Mouse (Mus musculus) testis, adult 10 weeks (tissue): Measurements from ENCODE around the gene Olfr350. TPM values are rescaled to one million over a fixed set of nuclear protein-coding genes. Genes with fewer than 3 reads are reported as not detected.

Experiments used
- polyA plus RNA-seq: library from polyadenylated mRNA; stranded (reverse); fragments of 350-450 nt; fragmentation: Illumina TruSeq; extraction: RNeasy Lipid Tissue Mini Kit (QIAGEN cat#74804); gene quantifications from one replicate; pipeline ENCODE4 v1.2.3, GENCODE M21; 2014; ENCODE audit warnings: low read depth, low replicate concordance

Gene Olfr350
- not detected for polyA plus RNA-seq

GRCm38 (mm10) chr2:36846010-36846409 is at the start of gene Olfr350:
TSS of gene Olfr350 (plus strand) at chr2:36846310.

GRCm38 (mm10) chr2:36816932-36817331 is 29.2 kb upstream of the Olfr350 start, which contains the start of gene Olfr3:
TSS of gene Olfr3 (minus strand) at chr2:36817032.

GRCm38 (mm10) chr2:36862560-36862959 is 16.4 kb downstream of the Olfr350 start, which contains the start of gene Olfr351:
TSS of gene Olfr351 (minus strand) at chr2:36862660.

DNA sequence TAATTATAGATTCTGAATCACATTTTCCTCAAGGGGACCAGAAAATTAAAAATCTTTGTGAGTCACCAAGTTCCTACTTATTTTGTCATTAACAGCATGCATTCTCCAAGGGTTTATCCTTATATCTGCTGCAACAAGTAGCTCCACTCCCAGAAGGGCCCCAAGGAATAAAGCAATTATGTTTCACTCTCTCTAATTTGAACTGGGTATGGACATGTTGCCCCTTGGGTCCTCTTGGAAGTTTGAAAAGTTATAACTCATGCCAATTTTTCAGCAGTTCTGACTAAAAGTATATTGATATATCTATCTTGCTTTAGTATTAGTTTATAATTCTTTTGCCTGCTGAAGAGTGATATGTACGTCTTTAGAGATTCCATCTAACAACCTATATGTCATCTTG is 22.1 kb downstream of the Olfr350 start, which contains the start of gene Olfr352:
Gene Olfr352 (plus strand): TSS at position 301 of the 400 bp plus-strand sequence.

DNA sequence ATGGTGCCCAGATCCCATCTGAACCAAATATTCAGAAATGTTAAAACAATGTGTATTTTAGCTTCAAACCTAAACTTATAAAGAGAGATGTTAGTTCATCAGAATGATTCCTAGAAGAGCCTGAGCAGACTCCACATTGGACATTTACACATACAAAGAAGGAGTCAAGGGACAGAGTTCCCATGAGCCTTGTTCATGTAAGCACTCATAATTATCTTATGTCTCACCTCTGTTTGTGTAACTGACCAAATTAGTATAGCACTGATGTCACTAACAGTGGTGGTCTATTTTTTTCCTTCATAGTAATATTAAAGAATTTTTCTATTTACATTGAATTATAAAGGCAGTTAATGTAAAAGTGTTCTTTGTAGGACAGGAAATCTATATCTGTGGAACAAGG is 46.7 kb downstream of the Olfr350 start, which contains the start of gene Olfr353:
Gene Olfr353 (minus strand): TSS at position 101 of the 400 bp plus-strand sequence.

Other genes starting within 250 kb of the Olfr350 start
- gene Olfr345, start 206.3 kb upstream of the Olfr350 start, polyA plus RNA-seq: not detected
- not detected for gene Olfr346, start 160.5 kb upstream of the Olfr350 start, polyA plus RNA-seq
- gene Olfr347, start 114.4 kb upstream of the Olfr350 start, polyA plus RNA-seq: not detected
- not detected for gene Olfr348, start 62.0 kb upstream of the Olfr350 start, polyA plus RNA-seq
- gene Olfr50, start 55.8 kb upstream of the Olfr350 start, polyA plus RNA-seq: not detected
- not detected for gene Olfr3, start 29.3 kb upstream of the Olfr350 start, polyA plus RNA-seq
- not detected for gene Olfr351, start 16.4 kb downstream of the Olfr350 start, polyA plus RNA-seq
- gene Olfr352, start 22.1 kb downstream of the Olfr350 start, polyA plus RNA-seq: not detected
- gene Olfr353, start 46.6 kb downstream of the Olfr350 start, polyA plus RNA-seq: not detected
- not detected for gene Olfr354, start 59.4 kb downstream of the Olfr350 start, polyA plus RNA-seq
- gene Olfr355, start 82.6 kb downstream of the Olfr350 start, polyA plus RNA-seq: not detected
- gene Olfr356, start 90.8 kb downstream of the Olfr350 start, polyA plus RNA-seq: not detected
- 0.53 TPM for gene Olfr357, start 147.5 kb downstream of the Olfr350 start, polyA plus RNA-seq
- gene Olfr358, start 163.0 kb downstream of the Olfr350 start, polyA plus RNA-seq: not detected
- gene Olfr360, start 219.4 kb downstream of the Olfr350 start, polyA plus RNA-seq: not detected
- 1.9 TPM for gene Olfr361, start 243.0 kb downstream of the Olfr350 start, polyA plus RNA-seq